Mouse (Mus musculus) lung, postnatal 10 days (tissue): ENCODE measurements at regions not wholly inside any gene's neighbourhood (a gene's known extent, or its start where the extent isn't known, plus 50 kb on each side); places are given as distances from the start of the nearest gene placed in this dataset.
A peak's percentile ranks its signal among the peaks of the same experiment; 100 is the strongest.

ENCODE experiments used
- DNase-seq: peaks from one replicate; pipeline ENCODE4 v3.0.0; 2021

- no peak for DNase-seq
These were observed 535.6 kb downstream of the Gja1 start for GRCm38 (mm10) chr10:56912711-56913110.

GRCm38 (mm10) chr10:56914103-56914502 is 537.0 kb downstream of the Gja1 start:
- no peak for DNase-seq

GRCm38 (mm10) chr10:56918412-56918811 is 541.3 kb downstream of the Gja1 start:
- peak; percentile 31 for DNase-seq

- DNase-seq: peak; percentile 23
These were observed 543.9 kb downstream of the Gja1 start for GRCm38 (mm10) chr10:56920711-56921672.

GRCm38 (mm10) chr10:56935174-56935573 is 551.0 kb upstream of the Hsf2 start:
- DNase-seq: no peak

GRCm38 (mm10) chr10:56941972-56942371 is 544.2 kb upstream of the Hsf2 start:
- no peak for DNase-seq

GRCm38 (mm10) chr10:56944434-56945145 is 541.6 kb upstream of the Hsf2 start:
- no peak for DNase-seq

GRCm38 (mm10) chr10:56956728-56957127 is 529.5 kb upstream of the Hsf2 start:
- no peak for DNase-seq

- no peak for DNase-seq
These were observed 523.9 kb upstream of the Hsf2 start for GRCm38 (mm10) chr10:56962096-56962807.

- peak; percentile 55 for DNase-seq
These were observed 523.0 kb upstream of the Hsf2 start for GRCm38 (mm10) chr10:56963215-56963614.

- no peak for DNase-seq
These were observed 517.3 kb upstream of the Hsf2 start for GRCm38 (mm10) chr10:56968913-56969312.

GRCm38 (mm10) chr10:56974812-56975211 is 511.4 kb upstream of the Hsf2 start:
- no peak for DNase-seq

- DNase-seq: no peak
These were observed 506.6 kb upstream of the Hsf2 start for GRCm38 (mm10) chr10:56979601-56980000.

- DNase-seq: peak; percentile 17
These were observed 505.4 kb upstream of the Hsf2 start for GRCm38 (mm10) chr10:56980821-56981220.

- no peak for DNase-seq
These were observed 503.5 kb upstream of the Hsf2 start for GRCm38 (mm10) chr10:56982526-56983190.

- no peak for DNase-seq
These were observed 491.2 kb upstream of the Hsf2 start for GRCm38 (mm10) chr10:56994969-56995368.

- DNase-seq: peak; percentile 63
These were observed 485.1 kb upstream of the Hsf2 start for GRCm38 (mm10) chr10:57000892-57001722.

- no peak for DNase-seq
These were observed 484.5 kb upstream of the Hsf2 start for GRCm38 (mm10) chr10:57001723-57002110.

GRCm38 (mm10) chr10:57037641-57038040 is 448.5 kb upstream of the Hsf2 start:
- DNase-seq: no peak

GRCm38 (mm10) chr10:57040201-57040600 is 446.0 kb upstream of the Hsf2 start:
- DNase-seq: no peak

GRCm38 (mm10) chr10:57046021-57046420 is 440.2 kb upstream of the Hsf2 start:
- DNase-seq: no peak

- DNase-seq: no peak
These were observed 439.3 kb upstream of the Hsf2 start for GRCm38 (mm10) chr10:57046891-57047290.
